Mouse (Mus musculus): Measurements from ENCODE around the gene Tnfrsf12a. TPM values are rescaled to one million over a fixed set of nuclear protein-coding genes. Genes with fewer than 3 reads are reported as not detected.
A peak's percentile ranks its signal among the peaks of the same experiment; 100 is the strongest.

The Tnfrsf12a gene
- polyA plus RNA-seq, 1 experiment: 18.0 TPM

DNA sequence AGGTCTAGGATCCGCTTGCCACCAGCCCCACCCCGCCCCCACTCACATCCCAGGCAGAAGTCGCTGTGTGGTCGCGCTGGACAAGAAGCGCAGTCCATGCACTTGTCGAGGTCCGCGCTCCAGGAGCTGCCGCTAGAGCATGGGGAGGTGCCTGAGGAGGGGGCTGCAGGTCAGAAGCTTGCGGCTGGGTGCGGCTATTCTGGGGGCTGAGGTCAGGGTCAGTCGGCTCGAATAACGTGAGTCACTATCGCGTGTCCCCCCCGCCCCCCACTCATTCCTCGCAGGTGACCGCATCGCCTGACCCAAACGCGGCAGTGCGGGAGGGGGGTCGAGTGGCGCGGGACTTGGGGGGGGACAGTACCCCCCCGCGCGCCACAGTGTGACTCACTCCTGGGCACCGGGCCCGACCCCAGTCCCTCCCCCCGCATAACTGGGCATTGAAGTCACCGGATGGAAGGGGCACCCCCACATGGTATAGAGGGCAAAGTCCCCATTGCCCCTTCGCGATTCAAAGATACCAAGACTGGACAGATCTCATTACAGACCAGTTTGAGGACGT is 716 bp downstream of the Tnfrsf12a start:
- WGBS: under 1% methylated on average over 36 of the region's 37 CpGs
- TF ChIP-seq POLR2A (IDR thresholded peaks at IDR 0.05; ENCODE audit: borderline replicate concordance, control insufficient read depth, low read depth, low read length): no peak
- TF ChIP-seq CTCF (IDR thresholded peaks at IDR 0.05; ENCODE audit: control insufficient read depth, insufficient read depth, low read length): no peak
- Histone ChIP-seq H3K4me1 (ENCODE audit: control insufficient read depth, insufficient read depth, low read length) (0 out of 2 replicates have a peak, but pooled peaks cover 1% of the 10 kb centered on the region), H3K27ac (ENCODE audit: control insufficient read depth, insufficient read depth, low read depth, low read length, poor library complexity) (no peak overlapping the region), H3K4me3 (replicated peaks; ENCODE audit: control insufficient read depth, low read depth, low read length) (peak overlapping the region; percentile 89)

DNA sequence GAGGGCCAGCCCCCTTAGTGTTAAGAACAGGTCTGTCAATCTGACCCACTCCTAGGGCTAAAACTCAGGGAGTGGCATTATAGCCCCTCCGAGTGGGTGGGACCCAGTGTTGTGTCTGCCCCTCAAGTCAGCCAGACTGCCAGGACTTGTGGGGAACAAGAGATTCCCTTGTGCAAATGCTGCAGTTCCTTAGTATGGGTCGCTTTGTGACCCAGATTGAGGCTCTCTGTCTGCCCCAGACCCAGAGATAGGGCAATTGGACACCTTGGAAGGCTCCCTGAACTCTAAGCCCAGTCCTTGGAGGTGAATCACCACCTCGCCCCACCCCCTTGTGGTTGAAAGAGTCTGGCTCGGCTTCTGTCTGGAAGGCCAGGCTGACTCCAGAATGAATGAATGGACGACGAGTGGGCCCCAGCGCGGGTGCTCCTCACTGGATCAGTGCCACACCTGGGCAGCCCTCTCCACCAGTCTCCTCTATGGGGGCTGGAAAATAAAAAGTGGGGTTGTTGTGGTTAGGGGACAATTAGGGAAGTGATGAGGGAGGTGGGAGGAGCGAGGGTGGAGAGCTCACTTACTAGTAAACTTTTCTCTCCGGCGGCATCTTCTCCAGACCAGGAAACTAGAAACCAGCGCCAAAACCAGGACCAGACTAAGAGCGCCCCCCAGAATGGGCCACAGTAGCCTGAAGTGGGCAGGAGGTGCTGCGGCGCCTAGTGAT is 1.5 kb downstream of the Tnfrsf12a start:
- TF ChIP-seq POLR2A (IDR thresholded peaks at IDR 0.05; ENCODE audit: borderline replicate concordance, control insufficient read depth, low read depth, low read length) (no peak), CTCF (IDR thresholded peaks at IDR 0.05; ENCODE audit: control insufficient read depth, insufficient read depth, low read length) (no peak)
- 0 out of 2 replicates have a peak, but pooled peaks cover 1% of the 10 kb centered on the region for H3K4me1 ChIP-seq (ENCODE audit: control insufficient read depth, insufficient read depth, low read length)
- 15% methylated on average over 15 of the region's 15 CpGs for WGBS
- H3K4me3 ChIP-seq (replicated peaks; ENCODE audit: control insufficient read depth, low read depth, low read length): peak overlapping the region; percentile 39
- peak overlapping the region; percentile 21; the same call in 1 of the 2 replicates for H3K27ac ChIP-seq (ENCODE audit: control insufficient read depth, insufficient read depth, low read depth, low read length, poor library complexity)

DNA sequence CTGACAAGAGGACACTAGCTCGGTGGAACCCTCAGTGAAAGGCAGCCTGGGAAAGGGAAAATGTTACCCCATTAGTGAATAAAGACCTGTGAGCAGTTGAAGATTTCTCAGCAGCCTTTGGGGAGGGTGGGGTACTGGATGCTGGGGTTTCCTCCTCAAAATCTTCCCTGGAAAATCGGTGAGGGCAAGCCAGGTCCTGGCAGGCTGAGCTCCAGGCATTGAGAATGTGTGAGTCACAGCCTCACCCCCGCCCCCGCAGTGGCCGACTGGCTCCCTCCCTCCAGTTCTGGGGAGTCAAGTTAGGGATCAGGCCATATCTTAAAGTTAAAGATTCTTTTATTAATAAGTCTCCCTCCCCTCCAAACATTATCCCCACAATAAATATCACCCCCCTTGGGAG is 2.1 kb downstream of the Tnfrsf12a start:
- Histone ChIP-seq H3K4me1 (ENCODE audit: control insufficient read depth, insufficient read depth, low read length) (0 out of 2 replicates have a peak, but pooled peaks cover 1% of the 10 kb centered on the region), H3K4me3 (replicated peaks; ENCODE audit: control insufficient read depth, low read depth, low read length) (no peak overlapping the region), H3K27ac (ENCODE audit: control insufficient read depth, insufficient read depth, low read depth, low read length, poor library complexity) (no peak overlapping the region)
- no peak for TF ChIP-seq POLR2A (IDR thresholded peaks at IDR 0.05; ENCODE audit: borderline replicate concordance, control insufficient read depth, low read depth, low read length)
- TF ChIP-seq CTCF (IDR thresholded peaks at IDR 0.05; ENCODE audit: control insufficient read depth, insufficient read depth, low read length): no peak
- 71% methylated on average over 5 of the region's 5 CpGs for WGBS

DNA sequence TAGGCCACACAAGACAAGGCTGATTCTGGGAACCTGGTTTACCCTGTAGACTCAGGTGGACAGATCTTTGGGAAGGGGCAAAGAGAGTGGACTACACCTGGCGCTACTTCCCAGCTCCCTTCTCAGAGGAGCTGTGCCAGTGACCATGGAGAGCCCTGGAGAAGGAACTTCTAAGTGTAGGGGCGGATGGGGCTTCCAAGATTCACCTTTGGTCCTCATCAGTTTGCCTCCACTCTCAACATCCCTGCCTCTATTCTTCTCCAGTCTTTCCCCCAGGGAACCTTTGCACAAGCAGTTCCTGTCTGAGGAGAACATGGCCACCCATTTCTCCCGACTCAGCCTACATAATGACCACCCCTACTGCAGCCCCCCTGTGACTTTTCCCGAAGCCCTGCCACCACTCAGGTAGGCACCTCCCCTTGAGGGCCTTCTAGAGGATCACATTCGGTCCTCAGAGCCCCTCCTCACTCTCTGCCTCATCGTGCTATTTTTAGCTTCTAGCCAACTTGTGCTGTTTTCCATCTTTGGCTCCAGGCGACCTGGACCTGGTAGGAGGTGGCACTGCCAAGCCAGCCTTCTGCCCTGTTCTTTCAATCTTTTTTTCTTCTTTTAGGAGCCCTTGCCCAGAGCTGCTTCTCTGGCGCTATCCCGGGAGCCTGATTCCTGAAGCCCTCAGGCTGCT is 2.9 kb downstream of the Tnfrsf12a start:
- Histone ChIP-seq H3K4me3 (replicated peaks; ENCODE audit: control insufficient read depth, low read depth, low read length) (peak overlapping the region; percentile 78), H3K4me1 (ENCODE audit: control insufficient read depth, insufficient read depth, low read length) (0 out of 2 replicates have a peak, but pooled peaks cover 1% of the 10 kb centered on the region), H3K27ac (ENCODE audit: control insufficient read depth, insufficient read depth, low read depth, low read length, poor library complexity) (peak overlapping the region; percentile 12; the same call in 1 of the 2 replicates)
- WGBS: 58% methylated on average over 9 of the region's 9 CpGs
- TF ChIP-seq CTCF (IDR thresholded peaks at IDR 0.05; ENCODE audit: control insufficient read depth, insufficient read depth, low read length) (no peak), POLR2A (IDR thresholded peaks at IDR 0.05; ENCODE audit: borderline replicate concordance, control insufficient read depth, low read depth, low read length) (no peak)

DNA sequence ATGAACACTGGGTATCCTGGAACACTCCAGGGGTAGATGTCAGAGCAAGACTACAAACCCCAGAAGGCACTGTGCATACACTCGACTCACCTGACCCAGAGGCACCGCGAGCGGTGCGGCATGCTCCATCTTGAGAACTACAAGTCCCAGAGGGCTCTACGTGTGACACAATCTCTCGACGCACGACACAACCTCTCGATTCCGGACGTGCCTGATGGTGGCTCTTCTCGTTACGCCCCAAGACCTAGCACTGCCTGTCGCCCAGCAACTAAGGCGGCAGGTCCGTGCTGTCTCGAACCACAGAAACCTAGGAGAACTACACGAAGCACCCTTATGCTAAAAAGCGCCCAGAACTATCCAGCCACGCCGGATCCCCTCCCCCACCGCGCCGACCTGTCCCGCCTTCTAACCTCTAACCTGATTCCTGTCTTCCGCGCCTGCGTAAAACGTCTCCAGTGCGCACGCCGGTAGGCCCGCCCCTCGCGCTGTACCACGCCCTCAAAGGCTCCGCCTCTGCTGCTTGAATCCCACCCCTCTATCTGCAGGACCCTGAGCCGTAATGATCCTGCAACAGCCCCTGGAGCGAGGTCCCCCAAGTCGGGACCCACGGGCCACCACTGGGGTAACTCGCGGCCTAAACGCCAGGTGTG is 3.7 kb downstream of the Tnfrsf12a start, which contains the start of the genes Hcfc1r1 and Thoc6:
TSS of gene Hcfc1r1 (plus strand) at position 173 of the 650 bp plus-strand sequence.
TSS of gene Thoc6 (minus strand) at position 459 of the 650 bp plus-strand sequence.
- WGBS: under 1% methylated on average over 45 of the region's 45 CpGs
- peak within 1 kb of the TSS; percentile 78 for H3K4me3 ChIP-seq (replicated peaks; ENCODE audit: control insufficient read depth, low read depth, low read length)
- H3K4me1 ChIP-seq (ENCODE audit: control insufficient read depth, insufficient read depth, low read length): 0 out of 2 replicates have a peak, but pooled peaks cover 1% of the 10 kb centered on the region
- H3K27ac ChIP-seq (ENCODE audit: control insufficient read depth, insufficient read depth, low read depth, low read length, poor library complexity): peak within 1 kb of the TSS; percentile 79
- TF ChIP-seq CTCF (IDR thresholded peaks at IDR 0.05; ENCODE audit: control insufficient read depth, insufficient read depth, low read length) (no peak), POLR2A (IDR thresholded peaks at IDR 0.05; ENCODE audit: borderline replicate concordance, control insufficient read depth, low read depth, low read length) (peak; percentile 50; the same call in 1 of the 2 replicates)

DNA sequence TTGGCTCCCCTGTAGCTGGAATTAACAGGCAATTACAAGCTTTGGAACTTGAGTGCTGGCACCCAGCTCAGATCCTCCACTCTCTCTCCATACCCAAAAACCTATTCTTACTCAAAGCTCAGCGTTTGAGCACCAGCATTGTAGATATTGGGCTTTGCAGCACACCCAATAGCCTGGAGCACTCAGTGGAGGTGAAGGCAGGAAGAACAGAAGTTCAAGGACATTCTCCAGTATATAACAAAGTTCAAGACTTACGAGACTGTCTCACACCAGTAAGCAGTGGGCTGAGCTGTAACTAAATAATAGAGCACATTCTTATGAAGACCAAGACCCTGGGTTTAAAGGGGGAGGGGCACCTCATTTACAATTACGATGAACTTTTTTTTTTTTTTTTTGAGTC is 4.5 kb downstream of the Tnfrsf12a start:
- H3K4me1 ChIP-seq (ENCODE audit: control insufficient read depth, insufficient read depth, low read length): 0 out of 2 replicates have a peak, but pooled peaks cover 1% of the 10 kb centered on the region
- H3K27ac ChIP-seq (ENCODE audit: control insufficient read depth, insufficient read depth, low read depth, low read length, poor library complexity): no peak overlapping the region
- TF ChIP-seq CTCF (IDR thresholded peaks at IDR 0.05; ENCODE audit: control insufficient read depth, insufficient read depth, low read length) (no peak), POLR2A (IDR thresholded peaks at IDR 0.05; ENCODE audit: borderline replicate concordance, control insufficient read depth, low read depth, low read length) (no peak)
- 62% methylated on average over 3 of the region's 3 CpGs for WGBS
- no peak overlapping the region for H3K4me3 ChIP-seq (replicated peaks; ENCODE audit: control insufficient read depth, low read depth, low read length)

DNA sequence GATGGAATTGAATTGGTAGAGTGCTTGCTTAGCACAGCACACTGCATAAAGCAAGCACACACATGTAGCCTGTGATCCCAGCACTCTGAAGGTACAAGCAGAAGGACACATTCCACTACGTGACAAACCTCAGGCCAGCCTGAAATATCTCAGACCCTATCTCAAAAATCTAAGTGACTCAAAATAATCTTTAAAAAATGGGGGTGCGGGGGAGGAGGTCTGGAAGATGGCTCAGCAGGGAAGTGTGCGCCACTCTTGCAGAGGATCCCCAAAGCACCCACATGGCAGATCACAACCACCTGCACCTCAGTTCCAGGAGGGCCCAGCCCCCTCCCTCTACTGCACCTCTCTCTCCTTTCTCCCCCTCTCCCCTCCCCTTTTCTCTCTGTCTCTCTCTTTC is 5.7 kb downstream of the Tnfrsf12a start:
- no peak overlapping the region for H3K4me3 ChIP-seq (replicated peaks; ENCODE audit: control insufficient read depth, low read depth, low read length)
- H3K27ac ChIP-seq (ENCODE audit: control insufficient read depth, insufficient read depth, low read depth, low read length, poor library complexity): no peak overlapping the region
- TF ChIP-seq CTCF (IDR thresholded peaks at IDR 0.05; ENCODE audit: control insufficient read depth, insufficient read depth, low read length) (no peak), POLR2A (IDR thresholded peaks at IDR 0.05; ENCODE audit: borderline replicate concordance, control insufficient read depth, low read depth, low read length) (no peak)
- H3K4me1 ChIP-seq (ENCODE audit: control insufficient read depth, insufficient read depth, low read length): 0 out of 2 replicates have a peak, but pooled peaks cover 1% of the 10 kb centered on the region
- WGBS: 88% methylated on average over 3 of the region's 3 CpGs
